Mouse (Mus musculus) heart, postnatal 0 days (tissue): ENCODE results near the gene Serpinb6c.
A peak's percentile ranks its signal among the peaks of the same experiment; 100 is the strongest.

ENCODE experiments used
- CTCF ChIP-seq: IDR thresholded peaks from 2 replicates; pipeline ENCODE4 v1.5.1; 2016; ENCODE audit warnings: antibody characterized with exemption, control low read depth, low read depth
- EP300 ChIP-seq: IDR thresholded peaks from 2 replicates; pipeline ENCODE4 v1.6.1; 2016; ENCODE audit warnings: antibody characterized with exemption, low read depth

- TF ChIP-seq CTCF (peak; percentile 53), EP300 (no peak)
Measured at GRCm38 (mm10) chr13:33894207-33894606, 11.3 kb downstream of the Serpinb6c start.
